ENCODE assay signal across 10 mouse cellular contexts in the genomic region with DNA sequence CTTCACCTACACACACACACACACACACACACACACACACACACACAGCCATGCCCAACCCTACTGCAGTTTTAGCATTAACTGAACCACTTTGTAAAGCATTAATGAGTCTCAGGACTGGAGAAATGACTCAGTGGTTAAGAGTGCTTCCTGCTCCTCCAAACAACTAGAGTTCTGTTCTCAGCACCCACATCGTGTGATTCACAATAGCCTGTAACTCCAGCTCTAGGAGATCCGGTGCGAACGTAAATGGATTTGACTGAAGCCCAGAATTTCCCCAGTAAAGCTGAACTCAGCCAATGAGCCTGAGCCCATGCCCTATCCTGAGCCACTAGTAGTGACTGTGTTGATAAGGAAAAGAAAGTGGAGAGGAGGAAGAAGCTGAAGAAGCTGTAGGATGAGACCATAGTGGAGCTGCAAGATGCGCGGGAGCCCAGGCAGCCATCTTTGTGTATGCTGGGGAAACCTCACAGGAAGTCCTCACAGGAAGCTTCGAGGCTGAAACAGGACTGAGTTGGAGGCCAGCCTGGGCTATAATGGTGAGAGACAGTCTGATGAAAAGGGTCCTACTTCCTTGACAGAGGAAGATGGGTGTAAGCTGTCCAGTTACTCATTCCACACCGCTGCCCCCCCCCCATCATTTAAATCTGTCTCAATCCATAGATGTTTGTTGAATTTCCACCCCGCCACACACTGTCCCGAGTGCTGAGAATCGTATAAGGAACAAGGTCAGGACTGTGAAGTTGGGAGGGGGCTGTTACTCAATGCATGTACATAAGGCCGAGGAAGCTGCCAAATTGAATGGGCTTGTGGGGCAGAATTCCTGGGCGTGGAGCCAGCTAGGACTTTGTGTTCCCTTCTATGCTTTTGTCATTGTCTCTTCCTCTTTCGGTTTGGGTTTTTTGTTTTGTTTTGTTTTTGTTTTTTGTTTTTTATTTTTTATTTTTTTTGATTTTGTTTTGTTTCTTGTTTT. TPM values are rescaled to one million over a fixed set of nuclear protein-coding genes. Genes with fewer than 3 reads are reported as not detected.
DNase-seq lines count a peak whose midpoint lies in the region; ATAC-seq and TF ChIP-seq lines count a peak whose summit lies in the region.
"Had no signal": no experiment of that assay in that cellular context is flagged by ENCODE, and none has a peak within 500 bp of the region (broad histone marks: within the 10 kb centered on the region; RNA-seq: fewer than 3 reads in every experiment).

No protein-coding gene starts in this region.

- no peak overlapping the region for H3K4me3 ChIP-seq in forebrain, embryonic 13.5 days
- no peak overlapping the region for H3K4me3 ChIP-seq in forebrain, postnatal 0 days (ENCODE audit: low read depth, low read length)
- H3K4me3 ChIP-seq: layer of hippocampus, adult 2 months had no signal

- no peaks in the 10 kb centered on the region for H3K27me3 ChIP-seq in forebrain, embryonic 13.5 days
- no peaks in the 10 kb centered on the region for H3K27me3 ChIP-seq in forebrain, postnatal 0 days (ENCODE audit: insufficient read depth, low read length)
- H3K27me3 ChIP-seq: CH12.LX had no signal

- no peak overlapping the region for H3K4me2 ChIP-seq in forebrain, embryonic 13.5 days
- no peak overlapping the region for H3K4me2 ChIP-seq in forebrain, postnatal 0 days (ENCODE audit: low read depth)

- no peak for DNase-seq in forebrain, postnatal 0 days
- DNase-seq in ovary, adult 18-20 months (ENCODE audit: low spot score): peak; percentile 30
- no peak for DNase-seq in ovary, postnatal 10 days (ENCODE audit: low spot score)
- no peak for DNase-seq in yolk sac, embryonic 10.5 days (ENCODE audit: low spot score)

- no peaks in the 10 kb centered on the region for H3K4me1 ChIP-seq in forebrain, embryonic 13.5 days
- H3K4me1 ChIP-seq in forebrain, postnatal 0 days (ENCODE audit: insufficient read depth): no peaks in the 10 kb centered on the region

- no peak for TF ChIP-seq CTCF in forebrain, postnatal 0 days (IDR thresholded peaks at IDR 0.05; ENCODE audit: low read depth)

- H3K27ac ChIP-seq in forebrain, embryonic 13.5 days: no peak overlapping the region
- H3K27ac ChIP-seq in forebrain, postnatal 0 days (ENCODE audit: low read depth, low read length): no peak overlapping the region
- H3K27ac ChIP-seq: layer of hippocampus, adult 2 months had no signal

- no peak overlapping the region for H3K9ac ChIP-seq in forebrain, embryonic 13.5 days
- no peak overlapping the region for H3K9ac ChIP-seq in forebrain, postnatal 0 days

- H3K36me3 ChIP-seq in forebrain, embryonic 13.5 days (ENCODE audit: poor library complexity, severe bottlenecking): no peaks in the 10 kb centered on the region
- no peaks in the 10 kb centered on the region for H3K36me3 ChIP-seq in forebrain, postnatal 0 days (ENCODE audit: insufficient read depth)

- ATAC-seq in forebrain, embryonic 13.5 days: 0 out of 2 replicates have a peak, but pooled peaks have one; percentile 38
- no peak for ATAC-seq in forebrain, postnatal 0 days
- ATAC-seq in granulocyte monocyte progenitor cell, adult 5-6 weeks (replicated peaks; ENCODE audit: poor library complexity, severe bottlenecking): peak; percentile 83
- ATAC-seq in monocyte, adult 5-6 weeks (replicated peaks; ENCODE audit: insufficient number of reproducible peaks, low FRiP score, low TSS enrichment, poor library complexity, severe bottlenecking): peak; percentile 65
- ATAC-seq in erythroblast, adult 5-6 weeks (replicated peaks; ENCODE audit: low FRiP score, poor library complexity, severe bottlenecking): no peak

- H3K9me3 ChIP-seq in forebrain, embryonic 13.5 days (replicated peaks): no peaks in the 10 kb centered on the region; the same call in 1 of the 2 replicates
- H3K9me3 ChIP-seq in forebrain, postnatal 0 days (ENCODE audit: low read length): no peaks in the 10 kb centered on the region

- WGBS in forebrain, embryonic 13.5 days: 66% methylated on average over 14 of the region's 14 CpGs
- WGBS in forebrain, postnatal 0 days: 56% methylated on average over 14 of the region's 14 CpGs

RNA-seq across cellular contexts. Expression of a gene that starts 8.2 kb away (rescaled TPM):
- 60.8 and 61.7 TPM in 2 replicates for polyA plus RNA-seq in forebrain, embryonic 13.5 days (2015; fragmentation: Nextera tagmentation; extraction: Ambion mirVana)
- total RNA-seq in forebrain, postnatal 0 days (2014; rRNA removed): 16.5 and 23.2 TPM in 2 replicates
- polyA plus RNA-seq in forebrain, postnatal 0 days (2015; fragmentation: Nextera tagmentation; extraction: Ambion mirVana): 8.5 and 14.5 TPM in 2 replicates
- total RNA-seq in granulocyte monocyte progenitor cell, adult 5-6 weeks (2014; fragmentation: Nextera tagmentation): 21.3 TPM in 2 replicates
- total RNA-seq in granulocyte monocyte progenitor cell, adult 5-6 weeks (2017): 22.5 and 26.3 TPM in 2 replicates
- total RNA-seq in monocyte, adult 5-6 weeks (2017): 50.2 to 83.4 TPM (median 69.0 TPM) in 3 replicates
- 8.5 and 13.0 TPM in 2 replicates for total RNA-seq in erythroblast, adult 5-6 weeks (2015; ENCODE audit: low replicate concordance)
- 26.9 and 28.3 TPM in 2 replicates for total RNA-seq in erythroblast, adult 5-6 weeks (2017; ENCODE audit: low replicate concordance)

RNA-seq across cellular contexts. Expression of a gene that starts 54.5 kb away (rescaled TPM):
- polyA plus RNA-seq in forebrain, embryonic 13.5 days (2015; fragmentation: Nextera tagmentation; extraction: Ambion mirVana): 0.24 and 0.35 TPM in 2 replicates
- total RNA-seq in forebrain, postnatal 0 days (2014; rRNA removed): 3.6 and 5.0 TPM in 2 replicates
- 0.80 and 0.93 TPM in 2 replicates for polyA plus RNA-seq in forebrain, postnatal 0 days (2015; fragmentation: Nextera tagmentation; extraction: Ambion mirVana)
- 89.6 and 92.8 TPM in 2 replicates for total RNA-seq in granulocyte monocyte progenitor cell, adult 5-6 weeks (2014; fragmentation: Nextera tagmentation)
- 33.3 and 45.1 TPM in 2 replicates for total RNA-seq in granulocyte monocyte progenitor cell, adult 5-6 weeks (2017)
- total RNA-seq in monocyte, adult 5-6 weeks (2017): 9.3 to 16.4 TPM (median 10.3 TPM) in 3 replicates
- 11.5 and 20.9 TPM in 2 replicates for total RNA-seq in erythroblast, adult 5-6 weeks (2015; ENCODE audit: low replicate concordance)
- 3.5 and 5.7 TPM in 2 replicates for total RNA-seq in erythroblast, adult 5-6 weeks (2017; ENCODE audit: low replicate concordance)
- total RNA-seq: CH12.LX had no signal

Comparison
In these comparisons a context has a peak if more than half of its experiments do, and no peak if none do; other contexts are left out.
1. ATAC-seq: peak in forebrain, embryonic 13.5 days (single experiment), granulocyte monocyte progenitor cell, adult 5-6 weeks (single experiment) and monocyte, adult 5-6 weeks (single experiment); none in forebrain, postnatal 0 days (single experiment) and erythroblast, adult 5-6 weeks (single experiment).